Mouse (Mus musculus) urinary bladder, adult 2 months (tissue): ENCODE measurements around the gene Nol8. TPM values are rescaled to one million over a fixed set of nuclear protein-coding genes. Genes with fewer than 3 reads are reported as not detected.

Experiments
- DNase-seq: peaks from one replicate; pipeline ENCODE4 v3.0.0; 2022; ENCODE audit warnings: low spot score
- polyA plus RNA-seq: library from polyadenylated mRNA; depleted of rRNA; stranded (reverse); fragments of >200 nt; gene quantifications from 2 replicates; pipeline ENCODE4 v1.2.3, GENCODE M21; 2012; rRNA removed

The Nol8 gene
- polyA plus RNA-seq, 1 experiment, result 9.5 TPM

DNA sequence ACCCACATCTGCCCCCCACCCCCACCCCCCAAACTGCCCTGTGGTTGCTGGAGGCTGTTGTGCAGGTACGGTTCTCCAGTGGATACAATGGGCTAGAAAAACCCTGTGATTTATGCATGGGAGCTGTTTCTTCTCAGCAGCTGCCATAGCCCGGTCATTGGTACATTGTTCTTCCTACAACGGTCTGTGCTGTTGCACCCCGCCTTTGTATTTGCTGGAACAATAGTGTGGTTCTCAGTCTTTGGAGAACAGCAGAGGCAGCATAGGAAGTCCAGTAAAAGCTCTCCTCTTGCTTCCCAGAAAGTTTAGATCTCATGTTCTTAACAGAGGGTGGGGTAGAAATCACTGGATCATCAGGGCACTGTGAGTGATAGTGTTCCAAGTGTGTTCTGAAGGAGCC lies 31.4 kb downstream of the Nol8 start:
- DNase-seq, result no peak

DNA sequence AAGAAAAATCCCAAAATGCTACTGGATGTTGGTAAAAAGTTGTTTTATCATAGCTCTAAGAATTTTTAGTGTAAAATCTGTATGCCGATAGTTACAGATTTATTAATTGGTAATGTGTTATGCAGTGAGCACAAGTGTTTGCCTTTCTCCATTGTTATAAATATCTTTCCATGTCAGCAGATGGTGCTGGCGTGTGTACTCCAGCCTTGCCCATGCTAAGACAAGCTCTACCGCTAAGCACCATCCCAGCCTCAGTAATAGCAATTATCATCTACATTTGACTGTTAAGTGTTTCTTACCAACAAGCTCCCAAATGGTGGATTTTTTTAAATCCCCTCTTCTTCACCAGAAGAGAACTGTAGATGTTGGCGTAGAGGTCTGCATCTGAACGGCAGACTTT lies 38.2 kb downstream of the Nol8 start:
- no peak for DNase-seq

DNA sequence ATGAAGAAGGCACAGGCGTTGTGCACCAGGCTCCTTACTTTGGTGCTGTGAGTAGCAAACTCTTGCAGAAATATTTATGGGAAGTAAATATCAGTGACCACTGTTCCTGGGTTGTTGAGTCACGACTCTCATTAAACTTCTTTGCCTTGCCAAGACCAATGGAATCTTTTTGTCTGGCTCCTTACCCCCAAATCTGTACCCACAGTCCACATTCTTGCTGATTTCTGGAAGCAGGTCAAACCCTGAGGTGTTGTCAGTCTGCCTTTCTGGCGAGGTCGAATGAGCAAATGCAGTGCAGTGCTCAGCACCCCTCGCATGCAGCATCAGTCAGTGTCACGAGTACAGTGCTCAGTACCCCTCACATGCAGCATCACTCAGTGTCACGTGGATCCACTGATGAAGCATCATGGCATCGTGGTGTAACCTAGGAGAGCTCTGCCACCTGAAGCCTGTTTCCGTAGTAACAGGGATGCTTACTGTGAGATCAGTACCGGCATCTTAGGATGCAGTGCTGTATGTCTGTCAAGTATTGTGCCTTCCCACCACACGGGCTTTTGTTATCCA lies 50.4 kb downstream of the Nol8 start:
- DNase-seq, result no peak

DNA sequence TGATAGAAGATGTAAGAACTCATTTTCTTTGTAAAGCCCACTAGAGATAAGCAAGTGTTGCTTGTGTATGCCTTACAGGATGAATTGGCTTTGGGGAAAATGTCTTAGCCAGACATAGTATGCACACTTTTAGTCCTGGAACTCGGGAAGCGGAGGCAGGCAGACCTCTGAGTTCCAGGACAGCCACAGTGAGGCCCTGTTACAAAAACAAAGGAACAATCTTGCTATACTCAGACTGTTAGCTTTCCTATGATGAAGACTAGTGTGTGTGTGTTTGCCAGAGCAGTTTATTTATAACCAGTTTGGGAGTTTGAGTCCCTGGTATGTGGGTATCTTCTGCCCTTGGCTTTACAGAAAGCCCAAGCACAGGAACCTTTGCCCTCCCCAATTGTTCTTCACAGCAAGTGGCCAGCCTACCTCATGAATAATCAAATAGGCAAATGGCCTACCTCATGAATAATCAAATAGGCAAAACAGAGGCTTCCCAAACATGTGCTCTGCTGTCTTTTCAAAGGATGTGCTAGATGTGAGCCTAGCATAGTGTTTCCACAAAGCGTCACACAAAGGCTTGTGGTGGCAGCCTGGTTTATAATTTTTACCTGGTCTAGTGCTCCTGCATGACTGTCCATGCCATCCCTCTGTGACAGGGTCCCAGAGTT lies 53.3 kb downstream of the Nol8 start:
- DNase-seq, result no peak

DNA sequence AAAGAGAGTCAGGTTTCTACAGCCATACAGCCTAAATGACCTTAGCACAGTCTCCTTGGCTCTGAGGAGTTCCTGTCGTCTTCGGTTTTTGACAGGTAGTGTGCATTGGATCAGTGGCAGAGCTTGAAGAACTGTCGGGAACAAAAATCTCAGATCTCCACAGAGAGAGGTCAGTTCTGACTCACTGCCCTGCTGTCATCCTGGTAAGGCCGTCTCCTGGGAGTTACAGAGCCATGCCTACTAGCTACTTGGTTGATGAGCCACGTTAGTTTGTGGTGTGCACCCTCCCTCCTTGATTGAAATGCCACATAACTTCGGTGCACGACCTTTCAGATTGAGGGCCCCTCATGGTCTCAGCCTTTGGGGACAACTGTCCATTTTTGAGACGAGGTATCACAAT lies 55.4 kb downstream of the Nol8 start:
- no peak for DNase-seq

DNA sequence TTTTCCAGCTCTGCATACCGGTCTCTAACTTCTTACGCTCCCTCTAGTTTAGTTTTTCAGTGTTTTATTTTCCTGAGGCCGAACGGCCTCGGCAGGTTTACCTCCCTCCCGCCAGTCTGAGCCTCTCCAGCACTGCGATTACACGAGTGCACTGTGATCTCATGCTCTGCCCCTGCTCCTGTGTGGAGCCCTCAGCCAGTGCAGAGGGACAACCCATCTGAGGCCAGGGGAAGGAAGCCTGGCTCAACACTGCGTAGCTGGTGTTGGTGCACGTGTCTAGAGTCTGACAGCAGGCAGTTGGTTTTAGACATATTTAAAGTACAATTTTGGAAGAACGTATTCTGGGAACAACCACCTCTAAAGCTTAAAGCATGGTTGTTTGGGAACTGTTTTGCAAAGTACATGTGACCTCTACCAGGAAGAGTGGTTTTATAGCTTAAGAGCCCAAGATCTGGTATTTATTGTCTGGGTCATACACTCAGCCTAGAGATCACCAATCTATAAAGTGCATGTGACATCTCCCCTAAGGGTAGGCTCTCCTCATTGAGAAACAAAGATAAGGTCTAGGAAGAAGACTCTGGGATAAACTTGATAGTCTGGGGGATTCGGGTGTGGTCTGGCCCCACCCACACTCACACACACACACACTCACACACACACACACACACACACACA lies 59.3 kb downstream of the Nol8 start:
- no peak for DNase-seq

DNA sequence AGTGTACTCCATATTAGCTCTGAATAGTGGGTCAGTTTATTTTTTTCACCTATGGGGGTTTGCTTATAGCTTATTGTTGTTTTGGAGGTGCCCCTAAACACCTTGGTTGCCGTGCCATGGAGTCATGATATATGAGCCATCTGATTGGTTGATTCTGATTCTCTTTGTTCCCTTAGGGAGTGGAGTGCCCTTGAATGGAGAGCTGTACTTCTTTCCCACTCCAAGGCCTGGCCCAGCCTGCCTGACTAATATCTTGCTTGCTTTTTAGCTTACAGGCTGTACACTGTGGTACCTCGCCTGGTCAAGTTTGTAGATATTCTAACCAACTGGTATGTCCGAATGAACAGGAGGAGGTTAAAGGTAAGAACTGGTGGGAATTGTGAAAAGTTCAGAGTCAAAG lies 66.4 kb downstream of the Nol8 start:
- DNase-seq, result no peak

Other genes with a start within 250 kb of the Nol8 start
- 10.0 and 12.4 TPM in 2 replicates for gene Ippk, start 231.8 kb upstream of the Nol8 start, polyA plus RNA-seq
- 0.14 and 0.25 TPM in 2 replicates for gene Tes3-ps, start 159.8 kb upstream of the Nol8 start, polyA plus RNA-seq
- gene Ecm2, start 148.3 kb upstream of the Nol8 start, polyA plus RNA-seq, result 11.8 and 13.4 TPM in 2 replicates
- gene Aspn, start 108.6 kb upstream of the Nol8 start, polyA plus RNA-seq, result 9.2 and 10.0 TPM in 2 replicates
- gene Omd, start 70.6 kb upstream of the Nol8 start, polyA plus RNA-seq, result 2.9 and 3.5 TPM in 2 replicates
- gene Ogn, start 45.0 kb upstream of the Nol8 start, polyA plus RNA-seq, result 107 and 108 TPM in 2 replicates
- 1.1 TPM in 2 replicates for gene Cenpp, start 293 bp upstream of the Nol8 start, polyA plus RNA-seq
- gene Iars, start 29.0 kb downstream of the Nol8 start, polyA plus RNA-seq, result 33.1 and 36.1 TPM in 2 replicates
- gene Gm30302, start 145.9 kb downstream of the Nol8 start, polyA plus RNA-seq, result not detected in 2 replicates